Mouse (Mus musculus): Measurements from ENCODE around the gene Pdzrn3.

The Pdzrn3 gene

GRCm38 (mm10) chr6:101287077-101287476 lies 90.6 kb downstream of the Pdzrn3 start:
- DNase-seq: peak; percentile 13

- DNase-seq: peak; percentile 74
Observed at GRCm38 (mm10) chr6:101284368-101284955, 93.2 kb downstream of the Pdzrn3 start.

GRCm38 (mm10) chr6:101283891-101284290 lies 93.8 kb downstream of the Pdzrn3 start:
- DNase-seq: peak; percentile 69

GRCm38 (mm10) chr6:101281644-101282043 lies 96.1 kb downstream of the Pdzrn3 start:
- DNase-seq: no peak

GRCm38 (mm10) chr6:101280811-101281218 lies 96.9 kb downstream of the Pdzrn3 start:
- no peak for DNase-seq

- DNase-seq: peak; percentile 91
Observed at GRCm38 (mm10) chr6:101278286-101278932, 99.3 kb downstream of the Pdzrn3 start.

- DNase-seq: no peak
Observed at GRCm38 (mm10) chr6:101276261-101276660, 101.4 kb downstream of the Pdzrn3 start.

GRCm38 (mm10) chr6:101275806-101276205 lies 101.9 kb downstream of the Pdzrn3 start:
- no peak for DNase-seq

GRCm38 (mm10) chr6:101274846-101275245 lies 102.9 kb downstream of the Pdzrn3 start:
- no peak for DNase-seq

GRCm38 (mm10) chr6:101272256-101272655 lies 105.4 kb downstream of the Pdzrn3 start:
- no peak for DNase-seq

- DNase-seq: no peak
Observed at GRCm38 (mm10) chr6:101271378-101272135, 106.1 kb downstream of the Pdzrn3 start.

GRCm38 (mm10) chr6:101270095-101270826 lies 107.4 kb downstream of the Pdzrn3 start:
- DNase-seq: no peak

GRCm38 (mm10) chr6:101269335-101270094 lies 108.2 kb downstream of the Pdzrn3 start:
- no peak for DNase-seq

GRCm38 (mm10) chr6:101268266-101268665 lies 109.4 kb downstream of the Pdzrn3 start:
- no peak for DNase-seq

- DNase-seq: peak; percentile 95
Observed at GRCm38 (mm10) chr6:101266787-101267186, 110.9 kb downstream of the Pdzrn3 start.

GRCm38 (mm10) chr6:101263544-101263943 lies 114.2 kb downstream of the Pdzrn3 start:
- DNase-seq: no peak

- no peak for DNase-seq
Observed at GRCm38 (mm10) chr6:101261513-101261912, 116.2 kb downstream of the Pdzrn3 start.

- DNase-seq: no peak
Observed at GRCm38 (mm10) chr6:101259411-101259810, 118.3 kb downstream of the Pdzrn3 start.

- DNase-seq: peak; percentile 76
Observed at GRCm38 (mm10) chr6:101257418-101257817, 120.3 kb downstream of the Pdzrn3 start.

GRCm38 (mm10) chr6:101254652-101255051 lies 123.0 kb downstream of the Pdzrn3 start:
- no peak for DNase-seq

- DNase-seq: no peak
Observed at GRCm38 (mm10) chr6:101251916-101252603, 125.6 kb downstream of the Pdzrn3 start.

- DNase-seq: no peak
Observed at GRCm38 (mm10) chr6:101251160-101251559, 126.5 kb downstream of the Pdzrn3 start.
